Mouse (Mus musculus) megakaryocyte, embryonic 14.5 days (primary cell): ENCODE measurements around the gene Flot1.

Experiments used
- FLI1 ChIP-seq: IDR thresholded peaks from 2 replicates; pipeline ENCODE4 v1.6.1; 2012; ENCODE audit warnings: low read length, inconsistent platforms, mixed read lengths
- GATA1 ChIP-seq: IDR thresholded peaks from 3 replicates; pipeline ENCODE4 v1.6.1; 2012; ENCODE audit warnings: mixed read lengths, low read length, inconsistent platforms, borderline replicate concordance

DNA sequence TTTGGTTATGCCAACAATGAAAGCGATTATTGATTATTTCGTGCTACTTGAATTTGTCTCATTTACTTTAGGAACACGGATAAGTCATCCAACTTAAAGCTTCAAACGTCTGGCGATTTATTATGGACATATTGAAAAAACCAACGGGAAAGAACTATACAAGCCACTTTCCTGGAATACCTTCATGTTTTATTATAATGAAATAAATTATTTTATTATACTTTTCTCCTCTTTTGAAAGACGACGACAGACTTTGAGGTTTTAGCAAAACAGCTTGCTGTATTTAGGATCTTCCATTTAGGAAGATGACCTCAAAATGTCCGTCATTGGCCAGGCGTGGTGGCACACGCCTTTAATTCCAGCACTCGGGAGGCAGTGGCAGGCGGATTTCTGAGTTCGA, 17.5 kb downstream of the Flot1 start:
- TF ChIP-seq GATA1, result no peak
- no peak for TF ChIP-seq FLI1
